Mouse (Mus musculus) forebrain, embryonic 14.5 days (tissue): ENCODE results near the gene Uqcr11. TPM values are rescaled to one million over a fixed set of nuclear protein-coding genes. Genes with fewer than 3 reads are reported as not detected.

Experiments used
- ATAC-seq: fragments of 200-750 bp; cut with Nextera tagmentation; 2 replicates; pipeline ENCODE4 v1.8.0; 2017; ENCODE audit warnings: mild to moderate bottlenecking, moderate library complexity
- DNase-seq: peaks from one replicate; pipeline ENCODE4 v3.0.0-alpha.2; 2015; ENCODE audit warnings: low spot score
- H3K27ac ChIP-seq: fragments of 300-500 bp; sonication (generic); 2 replicates; pipeline ENCODE4 v1.5.1; 2014; ENCODE audit warnings: low read depth, mild to moderate bottlenecking, control low read depth, low read length, moderate library complexity
- H3K27me3 ChIP-seq: fragments of 300-500 bp; sonication (generic); replicated peaks from 2 replicates; pipeline ENCODE4 v1.6.1; 2014; ENCODE audit warnings: low read length, control low read depth, mixed read lengths; ENCODE audit not compliant: control insufficient read depth, insufficient read depth
- H3K36me3 ChIP-seq: fragments of 300-500 bp; sonication (generic); 2 replicates; pipeline ENCODE4 v1.6.1; 2014; ENCODE audit warnings: low read length, control low read depth; ENCODE audit not compliant: control insufficient read depth, insufficient read depth
- H3K4me1 ChIP-seq: fragments of 300-500 bp; sonication (generic); 2 replicates; pipeline ENCODE4 v1.6.1; 2014; ENCODE audit warnings: antibody characterized with exemption, low read length, control low read depth; ENCODE audit not compliant: control insufficient read depth, insufficient read depth
- H3K4me2 ChIP-seq: fragments of 300-500 bp; sonication (generic); 2 replicates; pipeline ENCODE4 v1.6.1; 2014; ENCODE audit warnings: mild to moderate bottlenecking, control low read depth, low read length
- H3K4me3 ChIP-seq: fragments of 300-500 bp; sonication (generic); 2 replicates; pipeline ENCODE4 v1.5.1; 2014; ENCODE audit warnings: low read depth, low read length, control low read depth
- H3K9ac ChIP-seq: fragments of 300-500 bp; sonication (generic); 2 replicates; pipeline ENCODE4 v1.6.1; 2014; ENCODE audit warnings: mild to moderate bottlenecking, low read length, control low read depth, moderate library complexity
- H3K9me3 ChIP-seq: fragments of 300-500 bp; sonication (generic); replicated peaks from 2 replicates; pipeline ENCODE4 v1.6.1; 2016; ENCODE audit warnings: low read length, control low read depth, mixed read lengths; ENCODE audit not compliant: control insufficient read depth
- WGBS: fragments of 180-500 bp; shearing (Covaris S2); extraction: QIAGEN DNeasy Blood & Tissue Kit; methylation state at CpG from one replicate; pipeline ENCODE4 v1.1.7; 2014; 5-methylcytosine and 5-hydroxymethylcytosine counted together
- polyA plus RNA-seq: library from polyadenylated mRNA; unstranded; fragments of >200 nt; fragmentation: Nextera tagmentation; extraction: Ambion mirVana; gene quantifications from 2 replicates; pipeline ENCODE4 v1.2.1, GENCODE M21; 2014

The Uqcr11 gene
- polyA plus RNA-seq, 1 experiment from 2014 or later: 893 TPM

- no peaks in the 10 kb centered on the region for H3K9me3 ChIP-seq
- H3K9ac ChIP-seq: peak overlapping the region; percentile 92
- peak overlapping the region; percentile 87 for H3K4me3 ChIP-seq
- peaks cover 18% of the 10 kb centered on the region for H3K4me1 ChIP-seq
- DNase-seq: peak; percentile 99
- peak overlapping the region; percentile 99 for H3K27ac ChIP-seq
- H3K4me2 ChIP-seq: peak overlapping the region; percentile 56
- H3K36me3 ChIP-seq: peaks cover 59% of the 10 kb centered on the region
- whole genome bisulfite sequencing: under 1% methylated on average over 59 of the region's 59 CpGs
- H3K27me3 ChIP-seq: no peaks in the 10 kb centered on the region
- ATAC-seq: peak; percentile 81
These were observed 7.9 kb downstream of the Uqcr11 start for GRCm38 (mm10) chr10:80398719-80399190.

GRCm38 (mm10) chr10:80398174-80398535, 8.5 kb downstream of the Uqcr11 start:
- Histone ChIP-seq H3K27me3 (no peaks in the 10 kb centered on the region), H3K9me3 (no peaks in the 10 kb centered on the region), H3K36me3 (peaks cover 59% of the 10 kb centered on the region), H3K4me2 (peak overlapping the region; percentile 56), H3K9ac (peak overlapping the region; percentile 92), H3K27ac (peak overlapping the region; percentile 99), H3K4me1 (peaks cover 18% of the 10 kb centered on the region), H3K4me3 (peak overlapping the region; percentile 87)
- no peak for DNase-seq
- WGBS: 0% methylated on average over 1 of the region's 1 CpGs
- no peak for ATAC-seq

GRCm38 (mm10) chr10:80397524-80398173, 9.0 kb downstream of the Uqcr11 start:
- 36% methylated on average over 8 of the region's 8 CpGs for WGBS
- peak overlapping the region; percentile 92 for H3K9ac ChIP-seq
- peak overlapping the region; percentile 99 for H3K27ac ChIP-seq
- no peak for DNase-seq
- no peaks in the 10 kb centered on the region for H3K9me3 ChIP-seq
- no peaks in the 10 kb centered on the region for H3K27me3 ChIP-seq
- H3K4me2 ChIP-seq: peak overlapping the region; percentile 56
- no peak for ATAC-seq
- peaks cover 59% of the 10 kb centered on the region for H3K36me3 ChIP-seq
- peaks cover 18% of the 10 kb centered on the region for H3K4me1 ChIP-seq
- H3K4me3 ChIP-seq: peak overlapping the region; percentile 87

GRCm38 (mm10) chr10:80396822-80397523, 9.7 kb downstream of the Uqcr11 start:
- H3K4me3 ChIP-seq: peak overlapping the region; percentile 87
- ATAC-seq (no peak), DNase-seq (no peak)
- H3K27me3 ChIP-seq: no peaks in the 10 kb centered on the region
- no peaks in the 10 kb centered on the region for H3K9me3 ChIP-seq
- WGBS: 85% methylated on average over 11 of the region's 11 CpGs
- peak overlapping the region; percentile 92 for H3K9ac ChIP-seq
- H3K36me3 ChIP-seq: peaks cover 61% of the 10 kb centered on the region
- peaks cover 18% of the 10 kb centered on the region for H3K4me1 ChIP-seq
- H3K4me2 ChIP-seq: peak overlapping the region; percentile 56
- peak overlapping the region; percentile 99; the same call in 1 of the 2 replicates for H3K27ac ChIP-seq

GRCm38 (mm10) chr10:80395025-80395627, 11.5 kb downstream of the Uqcr11 start:
- H3K27me3 ChIP-seq: no peaks in the 10 kb centered on the region
- H3K9ac ChIP-seq: no peak overlapping the region
- H3K36me3 ChIP-seq: peaks cover 71% of the 10 kb centered on the region
- 94% methylated on average over 35 of the region's 35 CpGs for WGBS
- no peak for ATAC-seq
- H3K9me3 ChIP-seq: no peaks in the 10 kb centered on the region
- H3K27ac ChIP-seq: no peak overlapping the region
- no peak for DNase-seq
- H3K4me3 ChIP-seq: no peak overlapping the region
- H3K4me2 ChIP-seq: no peak overlapping the region
- H3K4me1 ChIP-seq: peaks cover 14% of the 10 kb centered on the region

- DNase-seq (no peak), ATAC-seq (no peak)
- no peak overlapping the region for H3K4me3 ChIP-seq
- no peaks in the 10 kb centered on the region for H3K27me3 ChIP-seq
- 94% methylated on average over 5 of the region's 5 CpGs for WGBS
- peaks cover 77% of the 10 kb centered on the region for H3K36me3 ChIP-seq
- H3K27ac ChIP-seq: no peak overlapping the region
- no peaks in the 10 kb centered on the region for H3K9me3 ChIP-seq
- no peak overlapping the region for H3K9ac ChIP-seq
- H3K4me1 ChIP-seq: peaks cover 17% of the 10 kb centered on the region
- no peak overlapping the region for H3K4me2 ChIP-seq
These were observed 13.9 kb downstream of the Uqcr11 start for GRCm38 (mm10) chr10:80392687-80393086.

GRCm38 (mm10) chr10:80390697-80391096, 15.9 kb downstream of the Uqcr11 start:
- H3K27me3 ChIP-seq: no peaks in the 10 kb centered on the region
- no peak overlapping the region for H3K4me3 ChIP-seq
- ATAC-seq (no peak), DNase-seq (no peak)
- H3K9me3 ChIP-seq: no peaks in the 10 kb centered on the region
- no peak overlapping the region for H3K27ac ChIP-seq
- WGBS: 86% methylated on average over 9 of the region's 9 CpGs
- no peak overlapping the region for H3K4me2 ChIP-seq
- no peak overlapping the region for H3K9ac ChIP-seq
- peaks cover 7% of the 10 kb centered on the region for H3K4me1 ChIP-seq
- peaks cover 61% of the 10 kb centered on the region for H3K36me3 ChIP-seq

GRCm38 (mm10) chr10:80389185-80389708, 17.4 kb downstream of the Uqcr11 start:
- no peak for ATAC-seq

More at GRCm38 (mm10) chr10:80389185-80389708, 17.4 kb downstream of the Uqcr11 start:
- Histone ChIP-seq H3K4me3 (no peak overlapping the region), H3K4me1 (peaks cover 14% of the 10 kb centered on the region), H3K9me3 (no peaks in the 10 kb centered on the region), H3K9ac (no peak overlapping the region), H3K27me3 (no peaks in the 10 kb centered on the region), H3K27ac (no peak overlapping the region), H3K4me2 (no peak overlapping the region), H3K36me3 (peaks cover 56% of the 10 kb centered on the region)
- 82% methylated on average over 4 of the region's 4 CpGs for WGBS
- no peak for DNase-seq
